Mouse (Mus musculus): Measurements from ENCODE around the gene Tmcc3. TPM values are rescaled to one million over a fixed set of nuclear protein-coding genes. Genes with fewer than 3 reads are reported as not detected.
"Not testable (repeated sequence)": the region's sequence is repeated elsewhere in the genome, so short reads cannot be mapped to it uniquely, and the experiment has no call there.

The Tmcc3 gene
- total RNA-seq, 2 experiments from 2014 or later, result 23.1 to 23.6 TPM

- intact Hi-C loops (cut with DNase I), result loop anchor here (5.0 kb wide), 1 partner anchor 72 kb away; no protein-coding TSS in a partner anchor
- no peak for DNase-seq (ENCODE audit: low spot score in 2 of 2)
These were observed 213.2 kb downstream of the Tmcc3 start for GRCm38 (mm10) chr10:94524966-94525365.

GRCm38 (mm10) chr10:94525784-94526183, 214.0 kb downstream of the Tmcc3 start:
- intact Hi-C loops (cut with DNase I), result no loop called here
- DNase-seq (ENCODE audit: low spot score in 2 of 2), result no peak

DNA sequence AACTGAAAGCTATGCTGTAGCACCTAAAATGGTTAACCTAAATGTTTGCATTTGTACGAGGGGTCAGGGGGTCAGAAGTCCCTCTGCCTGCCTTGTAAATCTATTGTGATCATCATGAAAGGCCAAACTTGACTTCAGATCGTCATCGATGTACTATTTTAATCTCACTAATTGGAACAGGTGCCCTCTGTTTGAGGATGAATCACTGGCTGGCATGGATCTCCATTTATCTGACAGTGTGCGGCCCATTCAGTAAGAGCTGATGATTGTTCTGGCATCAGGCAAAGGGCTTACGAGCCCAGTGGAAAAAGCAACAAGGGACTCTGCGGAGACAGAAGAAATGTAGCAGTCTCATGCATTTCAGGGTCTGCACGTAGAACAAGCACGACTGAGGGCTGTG, 215.1 kb downstream of the Tmcc3 start:
- intact Hi-C loops (cut with DNase I), result no loop called here
- DNase-seq (ENCODE audit: low spot score in 2 of 2), result no peak

DNA sequence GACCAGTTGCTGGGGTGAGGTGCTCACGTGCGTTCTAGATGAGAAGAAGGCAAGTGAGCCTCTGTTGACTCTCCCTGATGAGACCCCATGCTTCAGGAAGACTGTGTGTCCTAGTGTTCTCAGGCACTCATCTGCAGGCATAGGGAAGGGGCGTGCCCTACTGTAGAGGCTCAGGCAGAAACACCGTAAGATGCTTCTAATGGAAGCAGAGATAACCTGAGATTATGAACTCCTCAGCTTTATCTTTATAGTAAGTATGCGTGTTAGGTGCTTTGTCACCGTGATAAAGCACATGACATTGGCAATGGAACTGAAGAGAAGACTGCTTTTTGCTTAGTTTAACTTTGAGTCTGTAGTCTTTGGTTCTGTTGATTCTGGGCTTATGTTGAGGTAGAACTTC, 215.5 kb downstream of the Tmcc3 start:
- no peak for DNase-seq (ENCODE audit: low spot score in 2 of 2)
- intact Hi-C loops (cut with DNase I), result no loop called here

- DNase-seq (ENCODE audit: low spot score in 2 of 2), result peak in 1 of 2 experiments; percentile 11
- intact Hi-C loops (cut with DNase I), result no loop called here
These were observed 218.3 kb downstream of the Tmcc3 start for GRCm38 (mm10) chr10:94530079-94530478.

GRCm38 (mm10) chr10:94531482-94531881, 219.7 kb downstream of the Tmcc3 start:
- intact Hi-C loops (cut with DNase I), result no loop called here
- peak in 1 of 2 experiments; percentile 7 for DNase-seq (ENCODE audit: low spot score in 2 of 2)

- DNase-seq (ENCODE audit: low spot score in 2 of 2), result no peak
- intact Hi-C loops (cut with DNase I), result no loop called here
These were observed 221.5 kb downstream of the Tmcc3 start for GRCm38 (mm10) chr10:94533081-94533724.

GRCm38 (mm10) chr10:94538623-94539022, 226.9 kb downstream of the Tmcc3 start:
- not testable (repeated sequence) for DNase-seq (ENCODE audit: low spot score in 2 of 2)

GRCm38 (mm10) chr10:94540241-94540640, 228.5 kb downstream of the Tmcc3 start:
- no peak for DNase-seq (ENCODE audit: low spot score in 2 of 2)
- intact Hi-C loops (cut with DNase I), result no loop called here

More at GRCm38 (mm10) chr10:94538623-94539022, 226.9 kb downstream of the Tmcc3 start:
- intact Hi-C loops (cut with DNase I), result not testable (repeated sequence)

DNA sequence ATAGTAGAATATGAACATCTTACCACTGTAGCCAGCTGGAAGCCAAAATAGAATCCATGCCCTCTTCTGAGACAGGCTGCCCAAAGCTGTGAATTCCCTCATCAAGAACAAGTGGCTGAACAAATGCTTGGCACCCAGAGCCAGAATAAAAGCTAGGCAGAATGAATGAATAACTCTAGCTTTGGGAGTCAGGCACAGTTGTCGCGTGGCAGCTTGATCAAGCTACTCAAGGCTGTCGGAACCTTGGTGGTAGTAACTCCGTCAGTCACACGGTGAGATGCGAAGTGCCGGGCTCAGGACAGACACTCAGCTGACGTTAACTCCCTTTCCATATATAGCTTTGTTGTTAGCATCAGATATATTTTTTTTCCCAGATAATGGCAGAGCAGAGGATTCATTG, 232.2 kb downstream of the Tmcc3 start:
- DNase-seq (ENCODE audit: low spot score in 2 of 2), result peak in 1 of 2 experiments; percentile 40

DNA sequence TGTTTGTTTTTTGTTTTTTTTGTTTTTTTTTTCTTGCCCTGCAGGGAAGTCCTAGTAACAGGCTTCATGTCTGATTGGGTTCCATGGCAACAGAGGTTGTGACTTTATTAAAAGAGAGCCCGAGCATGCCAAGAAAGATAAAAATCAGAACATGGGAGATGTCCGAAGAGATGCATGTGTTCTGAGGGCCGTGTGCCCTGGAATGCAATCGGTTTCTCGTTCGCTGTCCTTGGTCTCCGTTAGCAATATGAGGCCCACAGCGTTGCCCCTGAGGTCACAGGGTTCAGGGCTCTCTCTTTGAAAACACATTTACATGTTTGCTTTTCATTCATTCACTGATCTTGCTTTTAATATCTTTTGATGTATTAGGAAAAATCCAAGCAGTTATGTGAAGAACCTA, 233.1 kb downstream of the Tmcc3 start:
- intact Hi-C loops (cut with DNase I), result no loop called here
- no peak for DNase-seq (ENCODE audit: low spot score in 2 of 2)

More for the DNA sequence above, 232.2 kb downstream of the Tmcc3 start:
- intact Hi-C loops (cut with DNase I), result no loop called here

DNA sequence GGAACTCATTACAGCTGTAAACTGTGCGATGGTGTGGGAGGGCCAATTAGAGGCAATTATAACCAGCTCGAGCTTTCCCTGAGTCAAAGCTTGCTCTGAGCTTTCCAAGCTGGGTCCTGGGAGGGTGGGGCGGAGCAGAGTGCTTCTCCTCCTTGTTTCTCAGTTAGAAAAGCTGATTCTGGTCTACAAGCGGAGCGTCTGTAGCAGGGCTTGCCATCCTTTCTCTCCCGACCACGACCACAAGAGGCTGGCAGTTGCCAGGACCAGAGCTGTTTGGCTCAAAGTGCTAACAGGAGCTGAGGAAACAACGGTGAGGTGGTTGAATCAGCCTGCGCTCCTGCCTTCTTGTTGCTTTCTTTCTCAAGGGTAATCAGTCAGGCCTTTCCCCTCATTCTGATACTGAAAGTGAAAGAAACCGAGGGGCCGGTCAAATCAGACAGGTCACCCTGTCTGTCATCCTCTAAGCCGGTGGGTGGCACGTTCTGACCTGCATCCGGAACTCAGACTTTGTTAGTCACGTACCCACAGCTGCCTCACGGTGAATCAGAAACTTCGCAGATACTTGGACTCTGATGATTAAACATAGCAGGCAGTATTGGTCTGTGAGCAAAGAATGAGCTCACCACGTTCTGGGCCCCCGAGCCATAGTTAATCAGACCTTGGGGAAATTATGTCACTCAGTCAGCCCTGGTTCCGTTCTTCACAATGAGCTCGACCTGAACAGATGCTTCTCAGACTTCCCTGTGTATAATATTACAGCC, 233.7 kb downstream of the Tmcc3 start:
- intact Hi-C loops (cut with DNase I), result no loop called here
- peak; percentile 46 to 70 for DNase-seq (ENCODE audit: low spot score in 2 of 2)

DNA sequence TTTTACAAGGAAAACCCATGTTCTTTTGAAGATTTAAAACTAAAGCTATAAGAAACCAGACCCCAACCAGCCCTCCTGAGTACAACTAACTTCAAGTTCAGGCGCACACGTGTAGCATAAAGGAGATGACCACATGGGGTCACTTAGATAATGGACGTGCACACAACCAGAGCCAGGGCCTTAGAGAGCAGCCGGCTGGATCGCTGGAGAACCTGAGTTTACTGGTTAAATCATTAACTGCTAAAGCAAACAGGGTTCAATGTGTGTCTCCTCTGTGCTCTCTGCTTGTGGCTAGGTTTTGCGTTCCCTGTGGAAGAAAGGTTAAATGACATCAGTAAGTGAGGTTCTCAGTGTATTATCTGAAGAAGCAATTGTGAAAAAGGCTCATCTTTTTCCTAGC, 234.9 kb downstream of the Tmcc3 start:
- intact Hi-C loops (cut with DNase I), result no loop called here
- DNase-seq (ENCODE audit: low spot score in 2 of 2), result no peak

- peak in 1 of 2 experiments; percentile 37 for DNase-seq (ENCODE audit: low spot score in 2 of 2)
- intact Hi-C loops (cut with DNase I), result no loop called here
These were observed 237.9 kb downstream of the Tmcc3 start for GRCm38 (mm10) chr10:94549511-94550232.

GRCm38 (mm10) chr10:94550649-94551048, 238.9 kb downstream of the Tmcc3 start:
- DNase-seq (ENCODE audit: low spot score in 2 of 2), result peak in 1 of 2 experiments; percentile 14
- intact Hi-C loops (cut with DNase I), result no loop called here

DNA sequence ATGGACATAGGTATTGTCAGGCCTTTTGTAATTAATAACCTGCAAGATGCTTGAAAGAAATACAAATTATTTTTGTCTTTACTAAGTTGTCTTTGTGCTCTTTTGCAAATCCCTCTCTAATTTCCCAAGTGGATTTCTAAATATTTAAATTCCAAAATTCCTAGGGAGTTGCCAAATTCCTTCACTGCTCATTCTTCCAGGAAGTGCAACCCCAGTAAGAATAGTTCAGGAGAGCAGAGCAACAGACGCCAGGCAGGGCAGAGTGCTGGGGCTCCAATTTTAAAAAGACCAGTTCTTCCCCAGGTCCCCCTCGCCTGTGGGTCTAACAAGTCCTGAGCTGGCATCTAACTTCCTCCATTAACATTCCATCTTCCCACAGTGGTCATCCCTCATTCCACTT, 239.3 kb downstream of the Tmcc3 start:
- intact Hi-C loops (cut with DNase I), result no loop called here
- DNase-seq (ENCODE audit: low spot score in 2 of 2), result no peak

DNA sequence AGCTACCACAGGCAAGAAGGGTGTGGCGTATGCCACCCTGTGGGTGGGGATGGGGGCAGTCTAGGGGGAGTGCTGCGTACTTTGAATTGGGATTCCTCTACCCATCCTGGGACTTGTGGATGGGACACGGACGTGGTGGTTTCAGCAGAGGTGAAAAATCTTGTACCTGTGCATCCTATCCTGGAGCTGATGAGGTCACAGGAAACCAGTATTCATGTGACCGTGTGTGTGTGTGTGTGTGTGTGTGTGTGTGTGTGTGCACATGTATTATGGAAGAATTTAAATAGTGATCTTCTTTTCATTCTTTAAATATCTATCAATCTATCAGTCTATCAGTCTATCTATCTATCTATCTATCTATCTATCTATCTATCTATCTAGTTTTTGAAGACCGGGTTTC, 239.8 kb downstream of the Tmcc3 start:
- DNase-seq (ENCODE audit: low spot score in 2 of 2), result no peak
- intact Hi-C loops (cut with DNase I), result no loop called here

DNA sequence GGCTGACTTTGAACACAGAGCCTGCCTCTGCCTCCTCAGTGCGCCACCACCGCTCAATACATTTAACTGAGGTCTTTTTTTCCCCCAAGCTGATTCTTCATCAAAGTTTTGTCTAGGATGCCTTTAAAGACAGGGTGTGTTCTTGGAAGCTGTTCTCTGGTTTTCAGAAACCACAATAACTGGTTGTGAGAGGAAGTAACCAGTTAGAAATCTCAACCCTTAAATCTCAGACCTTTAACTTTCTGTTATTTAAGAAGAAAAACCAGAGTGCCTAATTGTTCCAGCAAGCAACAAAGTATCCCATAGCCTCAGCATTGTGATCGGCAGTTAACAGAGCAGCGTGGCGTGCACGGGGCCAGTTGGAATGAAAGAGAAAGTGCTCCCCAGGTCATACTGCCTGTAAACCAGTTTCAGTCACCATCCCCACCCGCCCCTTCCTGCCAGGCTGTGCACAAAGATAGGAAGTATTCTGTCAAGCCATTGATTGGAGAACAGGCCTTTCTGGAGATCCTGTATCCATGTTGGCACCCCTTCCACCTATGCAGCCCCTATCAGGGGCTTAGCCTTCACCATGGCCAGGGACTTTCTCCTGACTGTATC, 240.3 kb downstream of the Tmcc3 start:
- intact Hi-C loops (cut with DNase I), result no loop called here

GRCm38 (mm10) chr10:94555394-94555793, 243.6 kb downstream of the Tmcc3 start:
- intact Hi-C loops (cut with DNase I), result no loop called here

More for the DNA sequence above, 240.3 kb downstream of the Tmcc3 start:
- no peak for DNase-seq (ENCODE audit: low spot score in 2 of 2)

More at GRCm38 (mm10) chr10:94555394-94555793, 243.6 kb downstream of the Tmcc3 start:
- no peak for DNase-seq (ENCODE audit: low spot score in 2 of 2)
